Mouse (Mus musculus) liver, embryonic 14.5 days (tissue): ENCODE results near the gene Rftn2. TPM values are rescaled to one million over a fixed set of nuclear protein-coding genes. Genes with fewer than 3 reads are reported as not detected.

ENCODE experiments used
- ATAC-seq: fragments of 200-750 bp; cut with Nextera tagmentation; 2 replicates; pipeline ENCODE4 v1.8.0; 2017; ENCODE audit warnings: moderate number of reproducible peaks, mild to moderate bottlenecking, moderate library complexity; ENCODE audit not compliant: insufficient read depth
- DNase-seq, 3 experiments: peaks; one replicate each; pipeline ENCODE4 v3.0.0-alpha.2; 2012 to 2013; ENCODE audit warnings: low read depth in 3 of 3, low spot score in 3 of 3
- H3K27ac ChIP-seq: fragments of 300-500 bp; sonication (generic); 2 replicates; pipeline ENCODE4 v1.5.1; 2014; ENCODE audit warnings: moderate library complexity, mild to moderate bottlenecking, control low read depth, inconsistent platforms
- H3K27me3 ChIP-seq: fragments of 300-500 bp; sonication (generic); 2 replicates; pipeline ENCODE4 v1.6.1; 2014; ENCODE audit warnings: mild to moderate bottlenecking, low read length, moderate library complexity; ENCODE audit not compliant: control insufficient read depth, insufficient read depth
- H3K36me3 ChIP-seq: fragments of 300-500 bp; sonication (generic); replicated peaks from 2 replicates; pipeline ENCODE4 v1.6.1; 2014; ENCODE audit warnings: low read depth; ENCODE audit not compliant: control insufficient read depth, insufficient read depth
- H3K4me1 ChIP-seq, 2 experiments: fragments of 200-500 bp in 1 of 2; fragments of 300-500 bp in 1 of 2; sonication (generic) in 1 of 2; replicated peaks; 2 replicates each; pipeline ENCODE4 v1.6.1; 2012 to 2014; ENCODE audit warnings: antibody characterized with exemption in 1 of 2, inconsistent platforms in 1 of 2, low read length in 1 of 2; ENCODE audit not compliant: control insufficient read depth in 2 of 2, insufficient read depth in 2 of 2
- H3K4me2 ChIP-seq: fragments of 300-500 bp; sonication (generic); 2 replicates; pipeline ENCODE4 v1.6.1; 2014; ENCODE audit warnings: low read depth, mild to moderate bottlenecking, control low read depth, moderate library complexity
- H3K4me3 ChIP-seq, 2 experiments: fragments of 200-500 bp in 1 of 2; fragments of 300-500 bp in 1 of 2; sonication (generic) in 1 of 2; 2 replicates each; pipeline ENCODE4 v1.5.1; 2012 to 2014; ENCODE audit warnings: low read depth in 2 of 2, low read length in 2 of 2, mild to moderate bottlenecking in 2 of 2, control low read depth in 1 of 2, inconsistent platforms in 1 of 2, moderate library complexity in 1 of 2; ENCODE audit not compliant: insufficient read depth in 1 of 2
- H3K9ac ChIP-seq: fragments of 300-500 bp; sonication (generic); replicated peaks from 2 replicates; pipeline ENCODE4 v1.6.1; 2014; ENCODE audit warnings: mild to moderate bottlenecking, control low read depth, moderate library complexity
- H3K9me3 ChIP-seq: fragments of 300-500 bp; sonication (generic); 2 replicates; pipeline ENCODE4 v1.6.1; 2016; ENCODE audit warnings: low read length, mixed read lengths; ENCODE audit not compliant: control insufficient read depth
- CTCF ChIP-seq: IDR thresholded peaks from 2 replicates; pipeline ENCODE4 v1.5.1; 2016; ENCODE audit warnings: antibody characterized with exemption, low read depth, control low read depth
- EP300 ChIP-seq: IDR thresholded peaks from 2 replicates; pipeline ENCODE4 v1.6.1; 2016; ENCODE audit warnings: antibody characterized with exemption, low read depth
- WGBS: fragments of 180-500 bp; shearing (Covaris S2); extraction: QIAGEN DNeasy Blood & Tissue Kit; methylation state at CpG from one replicate; pipeline ENCODE4 v1.1.7; 2014; ENCODE audit not compliant: insufficient replicate concordance; 5-methylcytosine and 5-hydroxymethylcytosine counted together
- polyA plus RNA-seq, 2 experiments: library from polyadenylated mRNA; depleted of rRNA in 1 of 2; stranded (reverse) in 1 of 2; unstranded in 1 of 2; fragments of >200 nt; fragmentation: Nextera tagmentation in 1 of 2; extraction: Ambion mirVana in 1 of 2; gene quantifications; 2 replicates each; pipeline versions ENCODE4 v1.2.1 to v1.2.3; 2012 to 2014

Gene Rftn2
- polyA plus RNA-seq, 2 experiments, result 0.37 to 0.38 TPM

- Histone ChIP-seq H3K4me3 (no peak overlapping the region), H3K4me2 (no peak overlapping the region), H3K9ac (no peak overlapping the region), H3K27me3 (no peaks in the 10 kb centered on the region), H3K36me3 (no peaks in the 10 kb centered on the region), H3K9me3 (no peaks in the 10 kb centered on the region), H3K4me1 (peaks cover 0 to 6% of the 10 kb centered on the region in 2 experiments; a peak in 2 of 4 replicates), H3K27ac (no peak overlapping the region)
- WGBS, result 67% methylated on average over 6 of the region's 6 CpGs
- ATAC-seq (no peak), DNase-seq (no peak)
- TF ChIP-seq CTCF (no peak), EP300 (no peak)
Measured at GRCm38 (mm10) chr1:55207561-55207960, 19.0 kb downstream of the Rftn2 start.

- WGBS, result 69% methylated on average over 5 of the region's 5 CpGs
- Histone ChIP-seq H3K27ac (no peak overlapping the region), H3K4me2 (no peak overlapping the region), H3K9ac (no peak overlapping the region), H3K4me1 (peaks cover 0 to 6% of the 10 kb centered on the region in 2 experiments; a peak in 2 of 4 replicates), H3K4me3 (no peak overlapping the region), H3K27me3 (no peaks in the 10 kb centered on the region), H3K36me3 (no peaks in the 10 kb centered on the region), H3K9me3 (no peaks in the 10 kb centered on the region)
- DNase-seq, result no peak
- TF ChIP-seq CTCF (no peak), EP300 (no peak)
- ATAC-seq, result no peak
Measured at GRCm38 (mm10) chr1:55205808-55206327, 20.7 kb downstream of the Rftn2 start.

- Histone ChIP-seq H3K36me3 (no peaks in the 10 kb centered on the region), H3K27me3 (no peaks in the 10 kb centered on the region), H3K4me2 (no peak overlapping the region), H3K4me3 (no peak overlapping the region), H3K4me1 (peaks cover 8 to 9% of the 10 kb centered on the region in 2 experiments), H3K9me3 (no peaks in the 10 kb centered on the region), H3K27ac (no peak overlapping the region), H3K9ac (no peak overlapping the region)
- 66% methylated on average over 18 of the region's 18 CpGs for WGBS
- no peak for ATAC-seq
- DNase-seq, result no peak
- TF ChIP-seq EP300, result no peak
Measured at GRCm38 (mm10) chr1:55201850-55202752, 24.5 kb downstream of the Rftn2 start.

DNA sequence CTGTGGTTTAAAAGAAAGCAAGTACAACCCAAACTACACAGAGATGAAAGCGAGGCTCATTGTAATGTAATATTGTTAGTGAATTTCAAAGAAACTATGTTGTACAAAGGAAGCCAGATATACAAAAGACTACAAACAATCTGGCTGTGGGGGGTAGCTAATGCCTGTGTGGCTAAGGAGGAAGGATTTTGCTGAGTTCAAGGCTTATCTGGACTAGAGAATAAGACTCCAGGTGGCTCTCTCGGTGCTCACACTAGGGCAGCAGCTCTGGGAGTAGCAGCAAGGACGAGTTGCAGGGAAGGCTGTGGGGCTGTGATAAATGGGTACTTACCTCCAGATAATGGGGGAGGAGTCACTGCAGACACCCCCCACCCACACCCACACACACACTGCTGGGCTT, 27.9 kb downstream of the Rftn2 start:
- TF ChIP-seq CTCF (no peak), EP300 (0 out of 2 replicates have a peak, but pooled peaks have one; percentile 21)
- no peaks in the 10 kb centered on the region for H3K9me3 ChIP-seq
- no peaks in the 10 kb centered on the region for H3K27me3 ChIP-seq
- DNase-seq (peak in 2 of 3 experiments; percentile 43 to 51), ATAC-seq (peak; percentile 93)
- 0 out of 2 replicates have a peak overlapping the region, but pooled peaks have one; percentile 9 for H3K9ac ChIP-seq
- H3K36me3 ChIP-seq, result no peaks in the 10 kb centered on the region
- H3K4me2 ChIP-seq, result peak overlapping the region; percentile 8; the same call in 1 of the 2 replicates
- peaks cover 9 to 11% of the 10 kb centered on the region in 2 experiments for H3K4me1 ChIP-seq
- H3K27ac ChIP-seq, result no peak overlapping the region
- no peak overlapping the region for H3K4me3 ChIP-seq
- 21% methylated on average over 3 of the region's 3 CpGs for WGBS

GRCm38 (mm10) chr1:55196327-55197003, 30.1 kb downstream of the Rftn2 start:
- H3K36me3 ChIP-seq, result no peaks in the 10 kb centered on the region
- H3K9ac ChIP-seq, result no peak overlapping the region
- TF ChIP-seq CTCF (no peak), EP300 (no peak)
- DNase-seq, result no peak
- no peaks in the 10 kb centered on the region for H3K9me3 ChIP-seq
- WGBS, result 49% methylated on average over 6 of the region's 6 CpGs
- H3K4me1 ChIP-seq, result peaks cover 9 to 14% of the 10 kb centered on the region in 2 experiments
- ATAC-seq, result no peak
- no peaks in the 10 kb centered on the region for H3K27me3 ChIP-seq
- H3K4me3 ChIP-seq, result no peak overlapping the region
- H3K4me2 ChIP-seq, result no peak overlapping the region
- H3K27ac ChIP-seq, result no peak overlapping the region
